Mouse (Mus musculus) small intestine, adult 2 months (tissue): ENCODE measurements around the gene Mllt10.

Experiments
- CTCF ChIP-seq: fragments of 200-500 bp; IDR thresholded peaks from 2 replicates; pipeline ENCODE4 v1.5.1; 2012; ENCODE audit warnings: low read depth, mild to moderate bottlenecking, control low read depth, inconsistent platforms, low read length, moderate library complexity, mixed read lengths; ENCODE audit not compliant: insufficient replicate concordance, insufficient read length; ENCODE audit errors: extremely low read depth
- POLR2A ChIP-seq: fragments of 200-500 bp; IDR thresholded peaks from 2 replicates; pipeline ENCODE4 v1.6.1; 2012; ENCODE audit warnings: low read depth, mild to moderate bottlenecking, control low read depth, inconsistent platforms, low read length, moderate library complexity

DNA sequence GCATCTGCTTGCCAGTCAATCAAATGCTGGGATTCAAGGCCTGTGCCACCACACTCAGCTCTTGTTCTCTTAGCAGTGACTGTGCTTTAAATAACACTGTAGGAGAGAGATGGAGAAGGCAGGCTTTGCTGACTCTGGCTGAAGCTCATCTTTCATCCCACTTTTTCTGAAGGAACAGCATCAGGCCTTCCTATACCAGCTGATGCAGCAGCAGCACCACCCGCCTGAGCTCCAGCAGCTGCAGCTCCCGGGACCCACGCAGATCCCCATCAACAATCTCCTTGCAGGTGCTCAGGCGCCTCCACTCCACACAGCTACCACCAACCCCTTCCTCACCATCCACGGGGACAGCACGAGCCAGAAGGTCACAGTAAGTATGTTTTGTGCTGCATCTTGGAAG is 153.5 kb downstream of the Mllt10 start:
- TF ChIP-seq POLR2A, result no peak
- no peak for TF ChIP-seq CTCF
